Mouse (Mus musculus): ENCODE results near the gene Pirb.
A peak's percentile ranks its signal among the peaks of the same experiment; 100 is the strongest.

The Pirb gene

GRCm38 (mm10) chr7:3692382-3692986, 27.7 kb downstream of the Pirb start, which contains the start of gene Tsen34:
Gene Tsen34, plus strand, starts transcription at chr7:3692863.
- DNase-seq: no peak

DNA sequence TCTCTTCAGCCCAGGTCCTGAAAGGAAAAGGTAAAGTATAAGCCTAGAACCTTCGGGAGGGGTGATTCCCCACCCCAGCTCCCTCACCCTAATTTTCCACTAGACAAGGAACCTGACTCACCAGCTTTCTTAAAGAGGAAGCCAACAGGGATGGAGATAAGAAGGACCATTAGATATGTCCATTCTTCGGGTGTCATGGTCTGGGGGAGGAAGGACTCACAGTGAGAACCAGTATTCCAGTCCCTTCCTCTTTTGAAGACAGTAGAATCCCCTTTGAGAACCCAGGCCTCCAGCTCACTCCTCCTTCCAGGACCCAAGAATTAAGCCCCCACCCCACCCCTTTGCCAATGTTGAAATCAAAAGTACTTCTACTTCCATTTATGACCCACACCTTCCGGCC, 28.3 kb downstream of the Pirb start:
- DNase-seq: no peak

DNA sequence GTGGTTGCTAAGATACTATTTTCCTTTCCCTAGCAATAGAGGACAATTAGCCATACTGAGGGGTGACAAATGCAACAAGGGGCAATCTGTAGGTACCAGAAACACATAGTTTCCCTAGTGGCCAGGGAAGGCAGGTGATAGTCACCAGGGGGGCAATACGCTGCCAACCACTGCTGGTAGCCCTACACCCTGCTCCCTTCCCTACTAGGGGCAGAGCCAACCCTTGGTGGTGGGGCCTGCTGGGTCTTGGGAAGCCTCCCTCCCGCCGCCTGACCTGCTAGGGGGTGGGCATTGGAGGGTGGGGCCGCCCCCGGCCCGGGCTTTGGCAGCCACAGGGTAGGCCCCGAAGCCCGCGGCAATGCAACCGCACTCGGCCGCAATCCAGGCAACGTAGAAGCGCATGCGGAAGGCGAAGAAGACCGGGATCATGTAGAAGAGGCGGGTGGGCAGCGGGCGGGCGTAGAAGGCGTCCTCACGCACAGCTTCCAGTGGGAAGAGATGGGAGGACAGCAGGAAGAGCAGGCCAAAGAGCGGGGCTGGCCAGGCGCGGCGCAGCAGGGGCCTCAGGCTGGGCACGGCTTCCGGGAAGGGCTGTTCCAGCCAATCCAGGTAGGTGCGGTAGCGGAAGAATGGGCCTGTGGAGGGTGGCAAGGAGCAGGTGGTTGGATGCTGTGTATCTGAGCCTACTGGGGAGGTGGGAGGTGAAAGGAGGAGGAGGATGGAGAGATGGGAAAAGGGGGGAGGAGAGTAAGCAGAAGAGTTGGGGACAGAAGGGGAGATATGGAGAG, 34.6 kb downstream of the Pirb start:
- DNase-seq: no peak

GRCm38 (mm10) chr7:3684698-3685097, 35.5 kb downstream of the Pirb start:
- DNase-seq: no peak

DNA sequence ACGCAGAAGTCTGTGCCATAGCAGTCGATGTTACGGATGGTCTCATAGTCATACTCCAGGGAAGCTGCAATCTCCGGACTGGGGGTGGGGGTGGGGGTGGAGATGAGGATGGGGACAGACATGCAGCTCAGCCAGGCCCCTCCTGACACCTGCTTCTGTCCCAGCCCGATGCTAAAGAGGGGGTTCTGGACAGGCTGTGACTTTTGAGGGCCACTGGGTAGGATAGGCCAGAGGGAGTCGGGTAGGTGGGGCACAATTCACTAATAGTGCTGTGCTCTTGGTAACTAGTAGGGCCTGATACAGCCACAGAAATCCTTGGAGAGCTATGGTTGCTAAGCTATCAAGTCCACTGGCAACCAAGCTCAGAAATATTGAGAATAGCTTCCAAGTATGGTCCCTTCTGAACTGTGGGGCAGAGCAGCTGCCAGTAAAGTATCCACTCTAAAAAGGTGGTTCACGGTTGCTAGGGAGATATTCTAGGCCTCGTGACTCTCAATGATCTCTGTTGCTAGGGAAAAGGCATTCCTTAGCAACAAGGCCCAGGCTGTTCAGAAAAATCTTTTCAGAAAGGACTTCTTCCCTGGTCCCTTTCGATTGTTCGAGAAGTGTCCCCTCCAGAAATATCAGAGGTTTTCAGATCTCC, 36.2 kb downstream of the Pirb start:
- DNase-seq: no peak

DNA sequence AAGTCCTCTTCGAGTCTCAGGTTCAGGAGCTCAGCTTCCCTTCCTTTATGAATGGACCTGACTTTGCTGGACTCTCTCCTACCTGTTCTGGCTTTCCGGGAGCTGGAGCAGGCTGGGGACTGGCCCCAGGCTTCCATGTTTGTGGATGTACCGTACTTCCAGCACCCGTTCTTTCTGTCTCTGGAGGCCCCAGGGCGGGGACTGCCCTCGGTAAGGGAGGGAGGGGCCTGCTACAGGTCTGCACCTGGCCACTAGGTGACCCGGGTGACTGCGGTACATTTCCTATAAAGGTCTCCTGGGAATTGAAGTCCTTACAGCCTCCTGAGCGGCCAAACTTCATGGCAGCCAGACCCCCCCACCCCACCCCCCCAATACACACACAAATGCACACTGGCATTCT, 42.8 kb downstream of the Pirb start, which contains the start of gene Tmc4:
Gene Tmc4, minus strand, starts transcription at position 212 of the 400 bp plus-strand sequence.
- DNase-seq: peak; percentile 65

GRCm38 (mm10) chr7:3676371-3676770, 43.8 kb downstream of the Pirb start:
- no peak for DNase-seq

- DNase-seq: no peak
Measured at GRCm38 (mm10) chr7:3675228-3675548, 45.0 kb downstream of the Pirb start.

DNA sequence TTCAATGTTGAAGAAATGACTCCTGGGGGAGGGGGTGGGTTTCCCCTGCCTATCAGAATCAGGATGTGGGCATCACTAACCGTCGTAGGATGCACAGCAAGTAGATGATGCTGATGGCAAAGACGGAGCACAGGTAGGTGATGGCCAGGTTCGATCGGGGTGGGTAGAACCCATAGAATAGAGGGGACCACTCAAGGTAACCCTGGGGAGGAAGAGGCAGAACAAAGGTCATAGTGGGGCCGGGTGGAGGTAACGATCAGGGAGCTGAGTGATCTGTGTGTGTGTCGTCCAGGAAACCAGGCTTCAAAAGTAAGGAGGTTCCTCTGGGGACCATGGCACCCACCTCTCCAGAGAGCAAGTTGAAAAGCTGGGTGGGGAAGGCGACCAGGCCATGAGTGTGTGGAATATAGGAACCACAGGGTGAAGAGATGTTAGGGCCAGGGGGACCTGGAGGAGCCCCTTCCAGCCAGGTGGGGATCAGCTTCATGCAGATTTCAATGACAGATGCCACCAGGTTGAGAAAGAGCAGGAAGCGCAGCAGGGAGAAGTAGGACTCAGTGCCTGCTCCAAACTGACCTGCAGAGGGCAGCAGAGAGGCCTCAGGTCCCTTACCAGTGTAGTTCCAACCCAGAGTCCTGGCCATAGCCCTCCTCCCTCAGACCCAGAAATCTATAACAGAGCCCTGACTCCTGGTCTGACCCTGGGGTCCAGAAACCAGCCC, 45.5 kb downstream of the Pirb start:
- DNase-seq: peak; percentile 92

DNA sequence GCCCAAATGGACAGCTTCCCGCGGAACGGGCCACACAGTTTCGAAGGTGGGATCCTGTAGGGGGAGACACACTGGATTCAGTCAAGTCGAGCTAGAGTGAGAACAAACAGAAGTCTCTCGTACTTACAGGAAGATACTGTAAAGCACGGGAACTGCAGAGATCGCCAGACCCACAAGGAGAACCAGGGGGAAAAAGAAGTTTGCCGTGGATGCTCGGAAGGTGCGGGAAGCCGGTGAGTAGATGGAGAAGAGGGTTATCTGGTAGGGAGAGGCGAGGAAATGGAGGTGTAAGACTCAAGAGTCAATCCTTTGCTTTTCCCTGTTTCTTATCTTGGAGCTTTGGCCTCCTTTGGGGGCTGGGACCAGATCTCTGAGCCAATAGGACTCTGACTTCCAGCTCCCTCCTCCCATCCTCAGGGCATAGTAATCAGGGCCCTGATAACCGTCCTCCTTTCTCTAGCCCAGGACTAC, 53.2 kb downstream of the Pirb start:
- peak; percentile 35 for DNase-seq

- DNase-seq: peak; percentile 97
Measured at GRCm38 (mm10) chr7:3665215-3666114, 54.7 kb downstream of the Pirb start, which contains the start of gene Leng1. Gene Leng1, minus strand, starts transcription at chr7:3665840.

DNA sequence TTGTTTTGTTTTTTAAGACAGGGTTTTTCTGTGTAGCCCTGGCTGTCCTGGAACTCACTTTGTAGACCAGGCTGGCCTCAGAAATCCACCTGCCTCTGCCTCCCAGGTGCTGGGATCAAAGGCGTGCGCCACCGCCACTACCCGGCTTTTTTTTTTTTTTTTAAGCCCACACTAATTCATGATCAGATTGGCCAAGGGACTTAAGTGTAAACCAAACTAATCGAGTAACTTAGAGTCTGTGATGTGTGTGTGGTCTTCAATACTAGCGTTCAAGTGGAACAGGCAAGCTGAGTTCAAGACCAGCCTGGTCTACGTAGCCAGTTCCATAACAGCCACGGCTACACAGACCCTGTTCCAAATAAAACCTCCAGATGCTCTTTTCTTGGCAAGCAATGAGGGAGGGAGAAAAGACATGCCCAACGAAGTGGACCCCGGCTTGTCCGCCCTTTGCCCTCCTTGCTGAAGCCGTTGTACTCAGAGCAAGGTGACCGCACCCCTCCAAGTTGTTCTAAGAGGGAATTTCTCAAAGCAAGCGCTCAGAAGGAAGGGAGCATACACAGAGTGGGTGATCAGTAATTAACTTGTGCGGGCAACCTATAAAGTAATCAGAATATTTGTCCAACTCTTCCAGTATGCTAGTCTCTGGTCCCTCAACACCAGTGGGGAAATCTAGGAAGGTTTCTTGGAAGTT, 55.5 kb downstream of the Pirb start:
- DNase-seq: peak; percentile 62

Data from kidney, postnatal 10 days (tissue).